Mouse (Mus musculus) kidney, embryonic 16.5 days (tissue): ENCODE measurements around the gene Gadd45gip1. TPM values are rescaled to one million over a fixed set of nuclear protein-coding genes. Genes with fewer than 3 reads are reported as not detected.

Source experiments
- ATAC-seq: fragments of 200-750 bp; cut with Nextera tagmentation; 2 replicates; pipeline ENCODE4 v1.8.0; 2017; ENCODE audit warnings: moderate TSS enrichment; ENCODE audit not compliant: low FRiP score, low TSS enrichment
- H3K27ac ChIP-seq: fragments of 300-500 bp; sonication (generic); 2 replicates; pipeline ENCODE4 v1.5.1; 2014; ENCODE audit warnings: low read length
- H3K27me3 ChIP-seq: fragments of 300-500 bp; sonication (generic); 2 replicates; pipeline ENCODE4 v1.6.1; 2014; ENCODE audit warnings: low read length, control low read depth, mixed read lengths; ENCODE audit not compliant: insufficient read depth
- H3K36me3 ChIP-seq: fragments of 300-500 bp; sonication (generic); 2 replicates; pipeline ENCODE4 v1.6.1; 2014; ENCODE audit warnings: low read length, control low read depth, mixed read lengths; ENCODE audit not compliant: insufficient read depth
- H3K4me1 ChIP-seq: fragments of 300-500 bp; sonication (generic); 2 replicates; pipeline ENCODE4 v1.6.1; 2014; ENCODE audit warnings: low read length, control low read depth, mixed read lengths; ENCODE audit not compliant: insufficient read depth
- H3K4me2 ChIP-seq: fragments of 300-500 bp; sonication (generic); replicated peaks from 2 replicates; pipeline ENCODE4 v1.6.1; 2014; ENCODE audit warnings: low read depth, low read length
- H3K4me3 ChIP-seq: fragments of 300-500 bp; sonication (generic); 2 replicates; pipeline ENCODE4 v1.5.1; 2014; ENCODE audit warnings: mild to moderate bottlenecking, low read length
- H3K9ac ChIP-seq: fragments of 300-500 bp; sonication (generic); replicated peaks from 2 replicates; pipeline ENCODE4 v1.6.1; 2014; ENCODE audit warnings: low read length
- H3K9me3 ChIP-seq: fragments of 300-500 bp; sonication (generic); 2 replicates; pipeline ENCODE4 v1.6.1; 2016; ENCODE audit warnings: low read length, control low read depth
- WGBS: fragments of 180-500 bp; shearing (Covaris S2); extraction: QIAGEN DNeasy Blood & Tissue Kit; methylation state at CpG from one replicate; pipeline ENCODE4 v1.1.7; 2014; 5-methylcytosine and 5-hydroxymethylcytosine counted together
- polyA plus RNA-seq: library from polyadenylated mRNA; unstranded; fragments of >200 nt; fragmentation: Nextera tagmentation; extraction: Ambion mirVana; gene quantifications from 2 replicates; pipeline ENCODE4 v1.2.1, GENCODE M21; 2015

Gadd45gip1 gene
- 49.7 and 51.6 TPM in 2 replicates for polyA plus RNA-seq

DNA sequence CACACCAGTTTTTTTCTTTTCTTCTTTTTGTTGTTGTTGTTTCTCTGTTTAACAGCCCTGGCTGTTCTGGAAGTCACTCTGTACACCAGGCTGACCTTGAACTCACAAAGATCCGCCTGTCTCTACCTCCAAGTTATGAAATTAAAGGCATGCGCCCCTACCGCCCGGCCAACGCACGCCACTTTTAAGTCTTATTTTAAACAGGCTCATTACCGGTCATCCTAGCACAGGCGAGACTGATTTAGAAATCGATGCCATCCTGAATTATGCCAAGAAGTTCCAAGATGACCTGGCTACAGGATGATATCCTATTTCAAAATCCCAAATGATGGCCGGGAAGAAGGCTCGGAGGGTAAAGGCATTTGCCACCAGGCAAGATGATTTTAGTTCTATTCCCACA, at the start of gene Gadd45gip1:
Gene Gadd45gip1, plus strand, starts transcription at position 33 of the 400 bp plus-strand sequence.
- peaks cover 29% of the 10 kb centered on the region for H3K36me3 ChIP-seq
- H3K4me1 ChIP-seq, result peaks cover 16% of the 10 kb centered on the region
- peak within 1 kb of the TSS; percentile 100 for H3K9ac ChIP-seq
- no peaks in the 10 kb centered on the region for H3K27me3 ChIP-seq
- H3K4me3 ChIP-seq, result peak within 1 kb of the TSS; percentile 85
- 85% methylated on average over 11 of the region's 11 CpGs for WGBS
- peak within 1 kb of the TSS; percentile 62 for H3K4me2 ChIP-seq
- H3K27ac ChIP-seq, result peak within 1 kb of the TSS; percentile 88
- H3K9me3 ChIP-seq, result no peaks in the 10 kb centered on the region
- ATAC-seq, result no peak

DNA sequence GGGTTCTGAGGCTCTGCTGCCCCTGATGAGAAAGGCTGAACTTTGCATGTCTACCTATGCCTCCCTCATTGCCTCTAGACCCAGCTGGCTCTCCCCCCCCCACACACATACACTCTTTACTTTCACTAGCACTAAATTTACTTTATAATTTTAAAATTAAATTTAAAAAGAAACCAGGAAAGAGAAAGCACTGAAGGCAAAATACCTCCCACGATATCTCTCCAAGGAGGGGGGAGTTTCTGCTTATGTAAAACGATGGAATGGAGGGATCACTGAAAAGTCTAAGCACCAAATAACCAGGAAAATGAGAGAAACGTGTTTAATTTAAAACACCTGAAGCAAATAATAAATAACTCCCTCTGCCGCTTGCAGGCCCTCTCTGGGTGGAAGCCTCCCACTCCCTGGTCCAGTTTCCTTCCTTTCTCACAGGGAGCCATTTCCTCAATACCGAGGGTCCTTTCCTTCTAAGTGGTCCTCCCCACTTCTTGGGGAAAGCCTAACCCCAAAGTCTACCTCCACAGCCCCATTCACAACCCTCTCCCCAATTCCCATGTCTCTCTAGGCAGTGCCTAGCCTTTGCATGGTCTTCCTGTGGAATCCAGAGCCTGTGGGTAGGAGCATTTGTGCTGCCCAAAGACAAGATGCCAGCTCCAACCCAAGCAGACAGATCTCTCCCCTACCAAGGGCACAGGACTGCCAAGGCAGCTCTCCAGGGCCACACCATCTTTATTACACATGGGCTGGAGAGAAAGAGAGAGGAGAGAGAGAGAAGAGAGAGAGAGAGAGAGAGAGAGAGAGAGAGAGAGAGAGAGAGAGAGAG, 49.4 kb upstream of the Gadd45gip1 start:
- no peak overlapping the region for H3K4me3 ChIP-seq
- ATAC-seq, result no peak
- H3K9ac ChIP-seq, result no peak overlapping the region
- 22% methylated on average over 5 of the region's 5 CpGs for WGBS
- H3K27me3 ChIP-seq, result peaks cover 99% of the 10 kb centered on the region
- no peaks in the 10 kb centered on the region for H3K36me3 ChIP-seq
- peaks cover 25% of the 10 kb centered on the region for H3K4me1 ChIP-seq
- H3K9me3 ChIP-seq, result no peaks in the 10 kb centered on the region
- no peak overlapping the region for H3K4me2 ChIP-seq
- no peak overlapping the region for H3K27ac ChIP-seq

DNA sequence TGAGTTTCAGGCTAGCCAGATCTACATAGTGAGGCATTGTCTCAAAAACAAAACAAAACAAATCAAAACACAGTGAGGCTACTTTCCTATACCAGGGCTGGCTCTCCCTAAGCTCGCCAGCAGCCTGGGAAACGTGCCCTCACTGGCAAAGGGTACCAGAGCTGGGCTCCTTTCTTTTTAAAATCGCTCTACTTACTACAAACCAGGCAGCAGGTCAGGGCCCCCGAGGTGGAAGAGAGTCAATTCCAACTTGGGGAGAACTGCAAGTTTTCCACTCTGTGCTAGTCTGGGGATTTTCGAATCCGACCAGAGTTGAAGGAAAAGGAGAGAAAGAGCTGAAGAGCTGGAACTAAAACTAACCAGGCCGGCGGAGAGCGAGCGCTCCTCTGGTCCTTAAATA, 48.6 kb upstream of the Gadd45gip1 start:
- H3K4me1 ChIP-seq, result peaks cover 30% of the 10 kb centered on the region
- no peak overlapping the region for H3K27ac ChIP-seq
- H3K4me2 ChIP-seq, result no peak overlapping the region
- no peaks in the 10 kb centered on the region for H3K9me3 ChIP-seq
- no peak overlapping the region for H3K4me3 ChIP-seq
- no peak for ATAC-seq
- 15% methylated on average over 10 of the region's 10 CpGs for WGBS
- peaks cover 99% of the 10 kb centered on the region for H3K27me3 ChIP-seq
- H3K36me3 ChIP-seq, result no peaks in the 10 kb centered on the region
- no peak overlapping the region for H3K9ac ChIP-seq

- WGBS, result 13% methylated on average over 11 of the region's 11 CpGs
These were observed 48.0 kb upstream of the Gadd45gip1 start for GRCm38 (mm10) chr8:84783198-84783918.

DNA sequence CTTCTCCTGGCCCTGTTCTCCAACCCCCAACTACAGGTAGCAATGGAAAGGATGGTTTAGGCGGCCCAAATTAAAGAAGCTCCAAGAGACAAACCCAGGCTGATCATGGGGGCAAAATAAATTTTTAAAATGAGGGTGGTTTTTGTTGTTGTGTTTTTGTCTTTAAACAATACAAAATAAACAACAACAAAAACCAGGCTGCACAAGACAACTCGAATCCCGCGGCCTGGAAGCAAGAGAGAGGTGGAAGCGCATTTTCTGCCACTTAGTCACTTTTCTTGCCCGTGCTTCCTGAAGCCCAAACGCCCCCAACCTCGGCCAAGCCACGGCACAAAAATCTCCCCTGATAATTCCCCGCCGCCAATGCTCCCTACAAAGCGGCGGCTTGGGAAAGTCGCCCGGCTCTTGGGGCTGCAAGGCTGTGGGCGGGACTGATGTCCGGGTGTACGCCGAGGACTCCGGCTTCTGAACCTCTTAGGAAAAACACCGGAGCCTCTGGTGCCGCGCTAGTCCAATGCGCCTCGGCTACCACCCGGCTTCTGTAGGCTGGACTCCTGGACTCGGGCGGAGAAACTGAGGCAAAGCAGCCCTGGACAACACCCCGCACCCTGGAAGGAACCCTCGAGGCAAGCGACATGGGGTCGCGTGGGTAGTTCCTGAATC, 47.3 kb upstream of the Gadd45gip1 start:
- H3K4me3 ChIP-seq, result peak overlapping the region; percentile 17
- no peaks in the 10 kb centered on the region for H3K9me3 ChIP-seq
- no peaks in the 10 kb centered on the region for H3K36me3 ChIP-seq
- WGBS, result 8% methylated on average over 33 of the region's 33 CpGs
- no peak overlapping the region for H3K27ac ChIP-seq
- 0 out of 2 replicates have a peak overlapping the region, but pooled peaks have one; percentile 13 for H3K4me2 ChIP-seq
- ATAC-seq, result no peak
- no peak overlapping the region for H3K9ac ChIP-seq
- H3K4me1 ChIP-seq, result peaks cover 33% of the 10 kb centered on the region
- peaks cover 99% of the 10 kb centered on the region for H3K27me3 ChIP-seq

More at GRCm38 (mm10) chr8:84783198-84783918, 48.0 kb upstream of the Gadd45gip1 start:
- Histone ChIP-seq H3K27ac (no peak overlapping the region), H3K4me2 (no peak overlapping the region), H3K4me3 (no peak overlapping the region), H3K9me3 (no peaks in the 10 kb centered on the region), H3K4me1 (peaks cover 30% of the 10 kb centered on the region), H3K27me3 (peaks cover 99% of the 10 kb centered on the region), H3K36me3 (no peaks in the 10 kb centered on the region), H3K9ac (no peak overlapping the region)
- ATAC-seq, result no peak

DNA sequence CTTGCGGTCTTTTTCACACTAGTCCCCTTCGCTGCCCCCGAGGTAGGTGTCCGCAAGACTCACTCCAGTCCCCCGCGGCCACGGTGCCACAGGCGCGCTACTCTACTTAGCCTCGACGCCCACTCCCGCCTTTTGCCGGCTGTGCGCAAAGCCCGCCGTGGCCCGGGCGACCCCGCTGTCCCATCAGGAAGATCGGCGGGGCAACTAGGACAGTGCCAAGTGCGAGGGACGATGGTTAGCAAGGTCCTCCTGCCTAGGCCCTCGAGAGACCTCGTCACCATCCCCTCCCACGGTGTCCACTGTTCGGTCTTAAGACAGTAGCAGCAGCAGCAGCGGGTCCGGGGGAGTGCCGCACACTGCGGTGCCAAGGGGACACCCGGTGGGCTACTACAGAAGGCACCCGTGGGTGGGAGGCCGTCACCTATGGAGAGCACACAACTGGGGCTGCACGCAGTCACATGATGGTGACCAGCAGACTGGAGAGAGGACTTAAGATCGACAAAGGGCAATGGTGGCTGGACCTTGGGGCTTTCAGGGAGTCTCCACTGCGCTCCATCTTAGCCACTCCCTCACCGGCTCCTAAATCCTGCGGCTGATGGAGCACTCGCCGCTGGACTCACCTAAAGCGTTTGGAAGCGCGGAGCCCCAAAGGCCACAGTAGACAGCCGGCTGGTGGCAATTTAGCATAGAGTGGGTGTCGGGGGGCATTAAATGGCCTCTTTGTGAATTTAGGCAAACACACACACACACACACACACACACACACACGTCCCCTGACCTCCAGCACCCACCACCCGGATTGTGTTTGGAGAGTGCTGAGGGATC, 46.4 kb upstream of the Gadd45gip1 start:
- Histone ChIP-seq H3K9ac (no peak overlapping the region), H3K27ac (no peak overlapping the region), H3K27me3 (peaks cover 99% of the 10 kb centered on the region), H3K4me3 (peak overlapping the region; percentile 17), H3K4me1 (peaks cover 36% of the 10 kb centered on the region), H3K9me3 (no peaks in the 10 kb centered on the region), H3K36me3 (no peaks in the 10 kb centered on the region), H3K4me2 (no peak overlapping the region)
- WGBS, result 5% methylated on average over 48 of the region's 48 CpGs
- ATAC-seq, result no peak

DNA sequence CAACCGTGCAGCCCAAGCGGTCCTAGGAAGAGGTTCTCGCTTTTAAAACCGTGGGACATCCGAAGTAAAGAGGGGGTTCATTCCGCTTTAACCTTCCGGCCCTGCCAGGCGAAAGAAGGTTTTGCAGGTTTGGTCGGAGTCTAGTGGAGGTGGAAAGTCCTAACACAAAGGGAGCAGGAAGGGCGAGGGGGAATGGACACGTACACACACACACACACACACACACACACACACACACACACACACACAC, 45.9 kb upstream of the Gadd45gip1 start:
- Histone ChIP-seq H3K36me3 (no peaks in the 10 kb centered on the region), H3K9me3 (no peaks in the 10 kb centered on the region), H3K27ac (no peak overlapping the region), H3K27me3 (peaks cover 100% of the 10 kb centered on the region), H3K9ac (no peak overlapping the region), H3K4me3 (no peak overlapping the region), H3K4me2 (no peak overlapping the region), H3K4me1 (peaks cover 36% of the 10 kb centered on the region)
- ATAC-seq, result no peak
- WGBS, result 13% methylated on average over 11 of the region's 11 CpGs

DNA sequence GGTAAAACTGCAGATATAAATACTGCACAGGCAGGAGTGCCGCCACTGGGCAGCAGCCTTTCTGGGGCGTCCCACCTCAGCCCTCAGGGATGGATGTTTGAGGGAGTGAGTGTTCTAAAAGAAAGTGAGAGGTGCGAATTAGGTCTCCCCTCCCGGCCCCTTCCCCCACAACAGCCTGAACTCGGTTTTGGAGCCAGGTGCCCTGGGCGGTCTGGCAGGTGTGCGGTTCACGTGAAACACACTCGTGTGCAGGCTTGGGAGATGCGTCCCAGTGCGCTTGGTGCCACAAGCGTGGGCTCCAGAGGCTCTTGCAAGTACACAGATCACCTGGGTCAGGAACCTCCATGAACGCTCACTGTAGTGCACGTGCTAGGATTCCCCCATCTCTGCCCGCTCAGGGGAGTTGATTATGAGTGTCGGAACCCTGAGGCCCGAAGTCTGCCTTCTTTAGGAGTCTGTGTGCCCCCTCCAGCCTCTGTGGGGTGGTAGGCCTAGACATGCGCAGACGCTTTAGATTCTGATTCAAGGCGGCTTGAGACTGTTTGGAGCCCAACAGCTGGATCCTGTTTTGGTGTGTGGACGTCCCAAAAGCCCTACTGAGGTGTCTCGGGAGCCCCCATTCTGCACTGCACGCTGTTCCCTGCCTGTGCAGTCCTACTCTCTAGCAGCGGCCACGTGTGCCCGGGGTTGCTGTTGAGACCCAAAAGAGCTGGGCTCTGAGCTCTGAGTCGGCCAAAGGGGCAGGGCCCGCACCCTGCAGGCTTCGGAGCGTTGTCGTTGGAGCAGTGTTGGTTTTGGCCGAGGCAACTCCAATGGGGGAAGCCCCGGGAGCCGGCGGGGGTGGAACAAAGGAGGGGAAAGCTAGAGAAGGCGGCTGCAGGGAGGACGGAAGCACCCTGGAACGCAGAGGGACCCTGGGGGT, 45.3 kb upstream of the Gadd45gip1 start:
- no peaks in the 10 kb centered on the region for H3K9me3 ChIP-seq
- no peaks in the 10 kb centered on the region for H3K36me3 ChIP-seq
- peaks cover 36% of the 10 kb centered on the region for H3K4me1 ChIP-seq
- H3K27me3 ChIP-seq, result peaks cover 100% of the 10 kb centered on the region
- peak; percentile 59 for ATAC-seq
- no peak overlapping the region for H3K27ac ChIP-seq
- 0 out of 2 replicates have a peak overlapping the region, but pooled peaks have one; percentile 38 for H3K9ac ChIP-seq
- H3K4me2 ChIP-seq, result peak overlapping the region; percentile 37
- 5% methylated on average over 37 of the region's 38 CpGs for WGBS
- peak overlapping the region; percentile 17 for H3K4me3 ChIP-seq
